Mouse (Mus musculus): ENCODE measurements around the gene Exoc6b. TPM values are rescaled to one million over a fixed set of nuclear protein-coding genes. Genes with fewer than 3 reads are reported as not detected.

The Exoc6b gene
- polyA plus RNA-seq, 1 experiment from 2014 or later, result 32.4 TPM

GRCm38 (mm10) chr6:84586551-84587200 lies 482.6 kb downstream of the Exoc6b start:
- in situ Hi-C loops (cut with MboI; ENCODE audit: low pct_unique_long_range_greater_than_20kb), result loop anchor here (5.0 kb wide), 1 partner anchor 431 kb away; no protein-coding TSS in a partner anchor
- no peaks in the 10 kb centered on the region for H3K27me3 ChIP-seq
- no peak for DNase-seq (ENCODE audit: low read depth, low spot score)
- POLR2A ChIA-PET, result interaction anchor here (0.6 kb wide), 1 partner anchor 18 kb away, joined by 3 read pairs; no protein-coding TSS in a partner anchor
- no peak for TF ChIP-seq CTCF (IDR thresholded peaks at IDR 0.05)
- CTCF ChIA-PET, result no interaction called here
- no peak for ATAC-seq

- no peak for ATAC-seq
- H3K27me3 ChIP-seq, result no peaks in the 10 kb centered on the region
- no peak for TF ChIP-seq CTCF (IDR thresholded peaks at IDR 0.05)
- in situ Hi-C loops (cut with MboI; ENCODE audit: low pct_unique_long_range_greater_than_20kb), result loop anchor here (5.0 kb wide), 1 partner anchor 432 kb away; no protein-coding TSS in a partner anchor
- ChIA-PET POLR2A (no interaction called here), CTCF (no interaction called here)
- DNase-seq (ENCODE audit: low read depth, low spot score), result no peak
These were observed 483.5 kb downstream of the Exoc6b start for GRCm38 (mm10) chr6:84585686-84586300.

GRCm38 (mm10) chr6:84584783-84585685 lies 484.3 kb downstream of the Exoc6b start:
- no peaks in the 10 kb centered on the region for H3K27me3 ChIP-seq

GRCm38 (mm10) chr6:84583841-84584782 lies 485.2 kb downstream of the Exoc6b start:
- no peak for DNase-seq (ENCODE audit: low read depth, low spot score)
- POLR2A ChIA-PET, result no interaction called here
- in situ Hi-C loops (cut with MboI; ENCODE audit: low pct_unique_long_range_greater_than_20kb), result no loop called here
- no peak for ATAC-seq
- H3K27me3 ChIP-seq, result no peaks in the 10 kb centered on the region
- CTCF ChIA-PET, result no interaction called here
- no peak for TF ChIP-seq CTCF (IDR thresholded peaks at IDR 0.05)

More at GRCm38 (mm10) chr6:84584783-84585685, 484.3 kb downstream of the Exoc6b start:
- ATAC-seq (no peak), DNase-seq (ENCODE audit: low read depth, low spot score) (no peak)
- TF ChIP-seq CTCF (IDR thresholded peaks at IDR 0.05), result no peak
- ChIA-PET CTCF (no interaction called here), POLR2A (no interaction called here)
- in situ Hi-C loops (cut with MboI; ENCODE audit: low pct_unique_long_range_greater_than_20kb), result loop anchor here (5.0 kb wide), 1 partner anchor 432 kb away; no protein-coding TSS in a partner anchor

GRCm38 (mm10) chr6:84583371-84583770 lies 485.9 kb downstream of the Exoc6b start:
- ChIA-PET POLR2A (interaction anchor here (0.5 kb wide), 1 partner anchor 23 kb away, joined by 3 read pairs; no protein-coding TSS in a partner anchor), CTCF (no interaction called here)
- no peaks in the 10 kb centered on the region for H3K27me3 ChIP-seq
- DNase-seq (ENCODE audit: low read depth, low spot score) (no peak), ATAC-seq (no peak)
- in situ Hi-C loops (cut with MboI; ENCODE audit: low pct_unique_long_range_greater_than_20kb), result no loop called here
- no peak for TF ChIP-seq CTCF (IDR thresholded peaks at IDR 0.05)

- ChIA-PET POLR2A (interaction anchor here (0.5 kb wide), 1 partner anchor 23 kb away, joined by 3 read pairs; no protein-coding TSS in a partner anchor), CTCF (no interaction called here)
- H3K27me3 ChIP-seq, result no peaks in the 10 kb centered on the region
- TF ChIP-seq CTCF (IDR thresholded peaks at IDR 0.05), result no peak
- ATAC-seq, result no peak
- in situ Hi-C loops (cut with MboI; ENCODE audit: low pct_unique_long_range_greater_than_20kb), result no loop called here
- DNase-seq (ENCODE audit: low read depth, low spot score), result no peak
These were observed 486.5 kb downstream of the Exoc6b start for GRCm38 (mm10) chr6:84582826-84583225.

GRCm38 (mm10) chr6:84581833-84582445 lies 487.4 kb downstream of the Exoc6b start:
- ChIA-PET POLR2A (no interaction called here), CTCF (no interaction called here)
- in situ Hi-C loops (cut with MboI; ENCODE audit: low pct_unique_long_range_greater_than_20kb), result no loop called here
- DNase-seq (ENCODE audit: low read depth, low spot score) (no peak), ATAC-seq (no peak)
- H3K27me3 ChIP-seq, result no peaks in the 10 kb centered on the region
- TF ChIP-seq CTCF (IDR thresholded peaks at IDR 0.05), result no peak

- DNase-seq (ENCODE audit: low read depth, low spot score) (no peak), ATAC-seq (no peak)
- POLR2A ChIA-PET, result no interaction called here
- in situ Hi-C loops (cut with MboI; ENCODE audit: low pct_unique_long_range_greater_than_20kb), result no loop called here
- no peak for TF ChIP-seq CTCF (IDR thresholded peaks at IDR 0.05)
- CTCF ChIA-PET, result interaction anchor here (1.6 kb wide), 1 partner anchor 9 kb away, joined by 5 read pairs; no protein-coding TSS in a partner anchor
- no peaks in the 10 kb centered on the region for H3K27me3 ChIP-seq
These were observed 488.1 kb downstream of the Exoc6b start for GRCm38 (mm10) chr6:84580979-84581832.

GRCm38 (mm10) chr6:84579508-84579907 lies 489.8 kb downstream of the Exoc6b start:
- in situ Hi-C loops (cut with MboI; ENCODE audit: low pct_unique_long_range_greater_than_20kb), result no loop called here
- CTCF ChIA-PET, result interaction anchor here (0.7 to 1.6 kb wide), 3 partner anchors 8 to 18 kb away, joined by 3 to 5 read pairs (median 3); no protein-coding TSS in a partner anchor
- ATAC-seq, result no peak
- TF ChIP-seq CTCF (IDR thresholded peaks at IDR 0.05), result no peak
- H3K27me3 ChIP-seq, result no peaks in the 10 kb centered on the region
- DNase-seq (ENCODE audit: low read depth, low spot score), result no peak
- POLR2A ChIA-PET, result no interaction called here
